Mouse (Mus musculus) ES-Bruce4 (cell line): ENCODE results near the gene Afdn.

Experiments
- CTCF ChIP-seq: IDR thresholded peaks from one replicate; pipeline ENCODE4 v1.8.1; 2011; ENCODE audit warnings: low read depth, low read length
- EP300 ChIP-seq: IDR thresholded peaks from 2 replicates; pipeline ENCODE4 v1.6.1; 2011; ENCODE audit warnings: low read depth, low read length; ENCODE audit not compliant: insufficient read depth
- POLR2A ChIP-seq: IDR thresholded peaks from one replicate; pipeline ENCODE4 v1.8.1; 2011; ENCODE audit warnings: low read length; ENCODE audit not compliant: insufficient read depth

- TF ChIP-seq CTCF (no peak), POLR2A (no peak), EP300 (no peak)
Measured at GRCm38 (mm10) chr17:13760675-13761178, 388 bp downstream of the Afdn start.
